Mouse (Mus musculus) mouse embryonic stem cell (cell line): ENCODE measurements at regions not wholly inside any gene's neighbourhood (a gene's known extent, or its start where the extent isn't known, plus 50 kb on each side); places are given as distances from the start of the nearest gene placed in this dataset.

ENCODE experiments used
- in situ Hi-C, 2 experiments: fragments of 300-500 bp; cut with MboI; formaldehyde crosslinking; loops; 1 replicate in 1 of 2; 3 replicates in 1 of 2; pipeline ENCODE4 v1.14.3; 2019 to 2020; ENCODE audit warnings: low sequenced_read_pairs in 2 of 2, low pct_unique_long_range_greater_than_20kb in 1 of 2, mixed read lengths in 1 of 2; ENCODE audit not compliant: unreplicated experiment in 1 of 2

DNA sequence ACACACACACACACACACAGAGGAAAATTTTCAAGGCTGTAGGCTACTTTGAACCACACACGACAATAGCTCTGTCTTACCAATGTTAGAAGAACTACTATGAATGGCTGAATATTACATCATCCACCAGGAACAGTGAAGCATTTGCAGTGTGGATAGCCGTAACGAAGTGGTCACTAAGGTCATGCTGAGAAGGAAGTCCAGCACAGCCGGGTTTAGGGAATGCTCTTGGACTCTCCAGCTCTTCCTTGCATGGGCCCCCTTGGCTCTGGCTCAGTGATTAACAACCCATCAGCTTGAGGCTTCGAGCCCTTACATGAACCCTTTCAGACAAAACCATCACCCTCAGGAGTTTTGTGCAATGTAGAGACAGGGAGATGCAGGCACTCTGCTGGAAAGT is 245.3 kb downstream of the Adamts20 start:
- in situ Hi-C loops: loop anchor here (25.0 kb wide), 1 partner anchor 633 kb away; the partner anchor contains the start of gene Prickle1 (in 2 of the 2)

DNA sequence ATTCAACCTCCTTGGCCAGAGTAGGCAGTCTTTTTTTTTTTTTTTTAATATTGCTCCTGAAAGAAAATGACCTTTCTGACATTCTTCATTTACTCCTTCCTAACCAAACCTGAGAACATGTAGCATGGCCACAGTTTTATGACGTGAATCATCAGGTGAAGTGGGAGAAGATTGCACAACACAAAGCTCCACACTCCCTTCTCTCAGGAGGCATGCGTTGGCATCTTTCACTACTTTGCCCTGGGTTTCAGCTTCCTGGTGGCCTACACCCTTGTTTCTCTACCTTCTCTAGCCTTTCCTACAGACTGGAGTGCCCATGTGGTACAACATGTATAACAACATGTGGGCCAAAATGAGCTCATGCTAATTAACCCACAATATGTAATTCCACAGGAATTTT is 248.5 kb downstream of the Adamts20 start:
- in situ Hi-C loops: loop anchor here (25.0 kb wide), 1 partner anchor 629 kb away; the partner anchor contains the start of gene Prickle1 (in 2 of the 2)

DNA sequence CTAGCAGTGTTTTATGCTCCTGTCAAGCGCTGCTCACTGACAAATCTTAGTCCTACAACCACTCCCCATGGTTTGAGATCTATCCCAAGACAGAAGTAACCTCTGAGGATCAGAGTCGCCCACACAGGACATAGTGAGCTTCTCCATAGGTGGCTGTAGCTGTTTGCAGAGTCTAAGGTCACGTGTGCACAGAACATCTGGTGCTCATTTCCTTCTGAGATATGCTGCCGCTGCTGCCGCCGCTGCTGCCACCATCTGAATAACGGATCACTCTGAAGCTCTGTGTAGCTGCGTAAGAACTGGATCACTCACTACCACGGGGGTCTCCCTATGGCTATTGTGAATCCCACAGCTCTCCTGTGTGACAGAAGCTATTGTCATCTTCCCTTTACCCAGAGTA is 250.8 kb downstream of the Adamts20 start:
- in situ Hi-C loops: loop anchor here (25.0 kb wide), 1 partner anchor 627 kb away; the partner anchor contains the start of gene Prickle1 (in 2 of the 2)

DNA sequence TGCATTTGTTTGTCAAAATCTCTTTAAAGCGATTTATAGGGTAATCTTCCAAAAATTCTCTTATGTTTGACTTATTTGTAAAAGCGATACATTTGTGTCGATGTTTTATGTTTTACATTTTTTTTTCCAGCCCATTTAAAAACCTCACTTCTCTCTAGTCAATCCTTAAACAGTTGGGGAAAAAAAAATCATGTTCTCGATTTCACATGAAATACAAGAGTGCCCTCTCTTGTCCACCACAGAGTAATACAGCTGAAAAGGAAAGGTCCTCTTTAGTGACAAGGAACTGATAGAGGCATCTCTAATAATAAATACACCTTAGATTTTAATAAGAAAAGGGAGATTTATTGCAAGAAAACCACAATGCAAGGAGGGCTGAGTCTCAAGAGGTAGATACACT is 251.8 kb downstream of the Adamts20 start:
- in situ Hi-C loops: loop anchor here (25.0 kb wide), 1 partner anchor 626 kb away; the partner anchor contains the start of gene Prickle1 (in 2 of the 2)

DNA sequence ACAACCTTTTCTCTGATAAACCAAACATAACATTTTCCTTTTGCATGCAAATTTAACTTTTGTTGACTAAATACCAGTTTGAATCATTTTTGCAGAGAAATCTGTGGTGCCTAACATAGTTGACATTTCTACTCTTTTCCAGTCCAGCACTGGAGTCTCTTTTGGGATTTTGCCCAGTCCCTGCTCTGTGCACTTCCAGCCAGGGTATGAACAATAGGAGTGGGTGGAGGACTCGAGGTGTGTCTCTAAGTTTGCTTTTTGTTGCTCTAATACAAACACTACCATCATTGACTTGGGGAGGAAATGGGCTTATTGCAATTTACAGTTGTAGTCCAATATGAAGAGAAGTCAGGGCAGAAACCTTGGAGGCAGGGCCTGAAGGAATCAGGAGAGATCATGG is 256.7 kb downstream of the Adamts20 start:
- in situ Hi-C loops: loop anchor here (25.0 kb wide), 1 partner anchor 621 kb away; the partner anchor contains the start of gene Prickle1 (in 2 of the 2)

DNA sequence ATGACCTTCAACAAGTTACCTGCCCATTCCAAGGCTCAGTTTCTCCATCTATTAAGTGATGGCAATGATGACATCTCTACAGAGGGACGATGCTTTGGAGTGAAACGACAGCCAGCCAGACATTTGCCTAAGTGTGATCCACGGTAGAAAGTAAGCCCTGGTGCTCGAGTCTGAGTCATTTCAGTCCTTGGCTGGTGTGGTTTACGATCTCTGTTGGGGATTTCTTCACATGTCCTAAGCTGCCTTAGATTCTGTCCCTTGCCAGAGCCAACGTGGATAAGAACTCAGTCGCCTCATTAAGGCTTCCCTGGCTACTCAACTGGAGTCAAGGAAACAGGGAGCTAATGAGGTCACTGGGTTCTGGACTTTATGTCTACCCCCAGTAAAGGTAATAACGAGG is 258.8 kb downstream of the Adamts20 start:
- in situ Hi-C loops: loop anchor here (25.0 kb wide), 1 partner anchor 619 kb away; the partner anchor contains the start of gene Prickle1 (in 2 of the 2)

DNA sequence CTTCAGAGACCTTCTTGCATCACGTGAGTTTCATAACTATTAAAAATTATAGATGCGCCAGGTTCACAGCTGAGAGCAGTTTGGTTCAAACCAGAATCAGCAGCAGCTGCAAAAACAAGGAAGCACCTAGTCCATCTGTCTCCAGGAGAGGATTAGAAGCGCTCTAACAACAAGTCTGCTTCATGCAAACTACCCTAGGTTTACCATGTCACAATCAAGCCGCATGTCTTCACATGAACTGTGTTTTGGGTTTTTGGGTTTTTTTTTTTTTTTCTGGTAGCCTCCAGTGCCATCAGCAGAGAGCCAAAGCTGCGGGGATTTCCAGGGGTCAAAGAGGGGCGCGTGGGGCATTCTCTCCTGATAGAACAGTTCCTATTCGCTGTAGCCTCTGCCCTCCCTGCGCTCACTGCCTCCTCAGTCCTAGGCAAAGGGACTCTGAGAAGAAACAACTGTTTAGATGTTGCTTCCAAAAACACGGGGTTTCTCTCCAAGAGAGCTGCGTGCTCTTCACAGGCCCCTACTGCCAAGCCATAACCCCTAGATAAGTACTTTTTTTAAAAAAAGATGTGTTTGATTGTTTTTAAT is 259.8 kb downstream of the Adamts20 start:
- in situ Hi-C loops: loop anchor here (25.0 kb wide), 1 partner anchor 618 kb away; the partner anchor contains the start of gene Prickle1 (in 2 of the 2)

DNA sequence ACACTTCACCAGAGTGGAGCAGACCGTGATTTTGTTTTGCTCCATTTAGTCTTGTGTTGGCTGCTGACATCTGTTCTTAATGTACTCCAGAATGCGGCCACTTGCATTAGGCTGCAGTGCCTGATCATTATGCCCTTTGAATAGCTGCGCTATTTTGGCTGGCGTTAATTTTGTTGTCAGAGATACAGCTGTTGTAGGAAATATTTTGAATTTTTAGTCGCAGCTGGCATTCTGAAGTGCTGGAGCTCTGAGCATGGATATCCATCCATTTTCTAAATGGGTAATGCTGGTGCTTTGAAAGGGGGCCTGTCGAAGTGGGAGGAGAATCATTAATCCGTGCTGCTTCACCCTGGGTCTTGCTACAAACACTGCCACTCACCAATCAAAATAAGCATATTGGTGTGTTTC is 275.1 kb downstream of the Adamts20 start:
- in situ Hi-C loops: no loop called here

DNA sequence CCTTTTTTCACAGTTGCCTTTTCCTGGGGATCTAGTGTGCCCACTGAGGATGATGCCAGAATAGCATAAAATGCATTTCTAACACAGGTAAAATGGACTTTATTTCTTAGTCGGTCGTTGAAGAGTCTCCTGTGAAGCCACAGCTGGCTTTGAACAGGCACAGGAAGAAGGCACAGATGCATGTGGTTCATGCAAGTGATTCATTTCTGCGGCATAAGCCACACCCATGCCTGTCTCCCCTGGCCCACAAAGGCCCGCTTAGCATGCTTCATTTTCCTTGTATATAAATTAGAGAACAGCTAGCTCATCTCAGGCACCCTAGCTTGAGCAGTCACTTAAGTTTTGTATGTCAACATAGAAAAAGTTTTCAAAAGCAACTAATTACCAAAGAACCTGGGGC is 277.6 kb downstream of the Adamts20 start:
- in situ Hi-C loops: no loop called here

DNA sequence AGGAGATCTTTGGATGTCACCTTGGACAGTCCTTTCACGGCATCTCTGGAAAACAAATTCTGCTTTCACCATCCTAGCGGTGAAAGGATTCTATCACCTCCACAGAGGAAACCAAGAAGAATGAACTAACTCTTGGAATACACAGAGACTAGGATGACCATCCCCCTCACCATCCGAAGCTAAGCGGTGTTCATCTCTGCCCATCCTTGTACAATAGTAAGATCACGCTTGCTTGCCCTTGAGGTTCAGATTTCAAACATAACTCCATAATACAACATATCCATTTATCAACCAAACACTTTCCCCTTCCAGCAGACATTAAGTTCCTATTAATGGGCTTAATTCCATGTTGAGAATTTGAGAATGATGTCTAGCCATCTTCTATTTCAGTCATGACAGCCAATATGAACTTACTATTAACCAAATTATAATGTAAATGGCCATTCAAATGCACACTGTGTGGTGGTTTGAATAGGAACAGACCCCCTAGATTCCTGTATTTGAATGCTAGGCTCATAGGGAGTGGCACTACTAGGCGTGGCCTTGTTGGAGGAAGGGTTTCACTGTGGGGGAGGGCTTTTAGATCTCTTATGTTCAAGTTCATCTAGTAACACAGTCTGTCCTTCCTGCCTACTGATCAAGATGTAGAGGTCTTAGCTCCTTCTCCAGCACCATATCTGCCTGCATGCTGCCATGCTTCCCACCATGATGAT is 281.4 kb downstream of the Adamts20 start:
- in situ Hi-C loops: no loop called here

DNA sequence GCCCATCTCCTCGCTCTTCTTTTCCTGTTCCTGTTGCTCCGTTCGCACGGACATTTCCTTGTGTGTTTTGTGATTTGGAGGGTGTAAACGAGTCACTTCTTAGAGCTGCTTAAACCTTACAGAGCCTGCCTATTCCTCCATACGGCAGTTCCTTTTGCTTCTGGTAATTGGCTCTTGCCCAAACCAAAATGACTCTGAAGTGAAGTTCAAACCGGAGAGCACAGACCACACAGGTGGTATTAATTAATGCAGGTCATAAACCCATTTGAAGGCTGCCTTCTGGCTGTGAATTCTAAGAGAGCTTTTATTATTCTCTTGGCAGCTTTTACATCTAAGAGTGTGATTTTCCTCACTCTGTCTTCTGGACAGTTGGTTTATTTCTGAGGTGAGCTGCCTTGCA is 291.1 kb downstream of the Adamts20 start:
- in situ Hi-C loops: no loop called here

DNA sequence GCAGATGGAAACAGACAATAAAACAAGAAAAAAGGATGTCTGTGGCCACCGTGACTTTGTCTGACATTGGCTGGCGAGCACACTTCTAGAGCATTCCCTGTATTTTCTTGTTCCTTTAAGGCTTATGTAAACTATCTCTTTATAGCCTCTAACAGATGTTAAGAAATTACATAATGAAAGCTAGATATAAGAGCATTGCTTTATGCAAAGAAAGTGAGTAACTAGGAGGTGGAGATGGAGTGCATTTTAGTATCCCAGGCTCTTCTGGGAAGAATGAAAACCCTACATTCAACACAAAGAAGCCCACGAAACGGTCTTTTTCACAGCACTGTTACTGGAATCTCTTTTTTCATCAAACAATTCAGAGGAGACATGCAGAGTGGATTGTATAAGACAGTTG is 304.4 kb downstream of the Adamts20 start:
- in situ Hi-C loops: no loop called here

DNA sequence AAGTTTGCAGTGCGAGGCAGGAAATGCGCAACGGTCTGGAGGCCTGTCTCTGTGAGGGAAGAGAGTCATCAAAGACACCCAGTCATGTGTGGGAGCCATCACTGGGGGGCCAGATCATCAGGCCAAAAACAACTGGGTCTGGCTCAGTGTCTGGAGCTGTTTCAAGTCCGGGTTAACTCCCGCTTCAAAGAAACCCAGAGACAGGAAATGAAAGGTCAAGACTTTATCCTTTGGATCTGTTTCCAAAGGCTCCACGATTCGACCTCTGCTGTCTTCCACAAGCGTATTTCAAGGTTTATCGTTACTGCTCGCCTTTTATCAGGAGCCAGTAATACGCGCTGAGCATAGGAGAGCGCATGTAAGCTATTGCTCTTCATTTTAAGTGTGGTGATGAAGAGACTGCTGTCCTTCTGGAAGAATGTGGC is 325.7 kb downstream of the Adamts20 start:
- in situ Hi-C loops: no loop called here

DNA sequence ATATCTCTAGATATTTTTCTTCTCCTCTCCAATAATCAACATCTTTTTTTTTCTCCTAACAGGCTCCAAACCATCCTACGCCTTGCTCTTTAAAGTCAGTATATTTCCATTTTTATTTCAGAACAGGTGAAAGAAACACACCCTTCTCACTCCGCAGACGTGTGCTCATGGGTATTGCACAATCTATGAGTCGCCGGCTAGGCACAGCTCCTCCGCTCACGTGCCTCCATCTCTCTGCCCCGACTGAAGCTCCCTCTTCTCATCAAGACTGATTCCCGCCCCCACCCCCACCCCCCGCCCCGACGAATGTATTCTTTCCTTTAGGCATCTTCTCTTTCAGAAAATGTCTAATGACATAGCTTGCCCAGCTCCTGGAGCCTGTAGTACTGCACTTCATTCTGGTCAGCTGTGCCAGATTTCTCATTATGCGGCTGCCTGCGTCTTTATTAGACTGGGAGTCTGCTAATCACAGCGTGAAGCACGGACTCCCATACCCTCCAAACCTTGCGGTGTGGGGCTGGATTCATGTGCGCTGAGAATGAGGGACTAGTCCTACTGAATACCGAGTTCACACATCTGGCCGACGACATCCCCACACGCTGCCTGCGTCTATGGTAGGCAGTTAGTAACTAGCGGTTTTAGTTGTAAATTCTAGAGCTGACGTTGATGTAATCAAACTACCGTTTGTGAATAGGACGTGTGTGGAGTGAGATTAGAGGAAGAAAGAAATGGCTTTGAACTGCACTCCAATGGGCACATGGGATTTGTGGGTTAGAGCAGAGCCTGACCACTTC is 327.9 kb downstream of the Adamts20 start:
- in situ Hi-C loops: no loop called here

DNA sequence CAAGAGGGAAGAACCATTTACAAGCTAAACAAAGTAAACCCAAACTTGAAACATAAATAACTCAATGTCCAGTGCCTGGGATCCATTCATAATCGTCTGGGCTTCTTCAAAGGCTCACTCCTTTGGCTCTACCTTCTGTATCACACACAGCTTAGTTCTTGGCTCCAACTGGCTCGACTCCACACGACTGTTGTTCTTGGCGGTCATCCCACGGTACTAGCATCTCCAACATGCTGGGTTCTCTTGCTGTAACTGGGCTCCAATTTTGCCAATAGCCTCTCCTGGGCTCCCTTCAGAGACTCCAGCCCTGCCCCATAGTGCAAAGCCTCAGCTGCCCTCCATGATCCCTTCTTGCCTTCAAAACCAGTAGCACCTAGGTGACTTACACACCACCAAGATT is 352.4 kb downstream of the Adamts20 start:
- in situ Hi-C loops: no loop called here

DNA sequence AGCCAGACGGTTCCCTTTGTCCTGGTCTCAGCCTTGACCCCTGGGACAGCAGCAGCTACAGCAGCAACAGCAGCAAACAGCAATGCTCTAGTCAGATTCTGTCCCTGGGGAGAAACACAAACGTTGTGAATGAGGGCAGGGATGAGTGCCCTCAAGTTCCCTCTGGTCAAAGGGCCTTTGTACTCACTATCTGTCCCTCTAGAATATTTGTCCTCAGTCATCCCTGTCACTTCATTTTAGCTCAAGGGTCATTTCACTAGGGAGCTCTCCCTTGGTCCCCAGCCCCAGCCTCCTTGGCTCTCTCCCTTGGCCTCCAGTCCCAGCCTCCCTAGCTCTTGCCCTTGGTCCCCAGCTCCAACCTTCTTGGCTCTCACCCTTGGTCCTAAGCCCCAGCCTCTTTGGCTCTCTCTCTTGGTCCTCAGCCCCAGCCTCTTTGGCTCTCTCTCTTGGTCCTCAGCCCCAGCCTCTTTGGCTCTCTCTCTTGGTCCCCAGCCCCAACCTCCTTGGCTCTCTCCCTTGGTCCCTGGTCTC is 358.0 kb downstream of the Adamts20 start:
- in situ Hi-C loops: no loop called here

DNA sequence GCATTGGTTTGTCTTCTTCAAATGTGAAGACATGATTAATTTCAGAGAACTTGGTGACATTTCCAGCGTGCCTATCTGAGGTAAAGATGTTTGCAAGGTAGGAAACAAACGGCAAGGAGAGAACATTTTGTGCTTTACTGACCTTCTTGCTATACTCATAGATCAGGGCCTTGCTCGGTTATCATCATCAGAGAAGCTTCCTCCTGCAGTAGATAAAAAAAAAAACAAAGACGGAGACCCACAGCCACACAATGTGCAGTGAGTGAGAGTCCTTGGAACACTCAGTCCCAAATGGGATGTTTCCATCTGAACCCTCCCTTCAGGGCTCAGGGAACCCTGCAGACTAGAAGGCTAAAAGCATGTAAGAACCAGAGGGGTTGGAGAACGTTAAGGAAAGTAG is 374.6 kb downstream of the Adamts20 start:
- in situ Hi-C loops: no loop called here

DNA sequence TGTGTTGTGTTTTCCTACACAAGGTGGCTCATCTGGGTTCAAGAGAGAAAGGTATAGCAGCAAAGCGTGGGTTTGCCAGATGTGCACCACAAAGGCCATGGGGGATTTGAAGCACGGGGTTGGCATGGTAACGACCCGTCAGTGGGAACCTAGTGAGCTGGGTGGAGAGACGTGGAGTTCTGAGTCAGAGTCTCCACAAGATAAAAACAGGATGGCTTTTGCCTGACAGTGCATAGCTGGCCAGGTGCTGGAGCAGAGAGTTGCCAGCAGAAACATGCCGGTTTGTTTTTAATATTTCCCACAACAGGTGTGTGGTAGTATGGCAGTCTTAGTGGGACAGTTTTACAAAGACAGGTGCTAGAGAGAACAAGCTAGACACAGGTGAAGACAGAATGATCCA is 375.4 kb downstream of the Adamts20 start:
- in situ Hi-C loops: no loop called here

DNA sequence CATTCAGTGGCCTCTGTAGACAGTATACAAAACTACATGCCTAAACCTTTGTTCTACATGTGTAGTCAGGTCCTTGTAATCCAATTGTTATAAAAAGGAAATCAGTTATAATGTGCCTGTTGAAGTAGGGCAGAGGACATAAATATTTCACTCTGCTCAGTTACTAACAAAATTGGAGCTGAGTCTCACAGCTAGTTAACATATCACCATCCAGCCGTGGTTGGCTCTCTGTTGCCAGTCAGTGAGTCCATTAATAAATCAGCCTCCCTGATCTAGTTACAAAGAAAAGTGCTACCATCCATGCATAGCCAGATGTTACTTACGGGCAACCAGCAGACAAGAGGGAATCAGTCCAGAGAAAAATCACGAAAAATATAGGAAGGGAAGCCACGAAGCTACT is 382.8 kb downstream of the Adamts20 start:
- in situ Hi-C loops: no loop called here
